Mouse (Mus musculus): Measurements from ENCODE around the gene 4930455H04Rik.

4930455H04Rik gene

GRCm38 (mm10) chr3:116967436-116967835 lies 631 bp upstream of the 4930455H04Rik start:
- DNase-seq (ENCODE audit: low spot score): no peak

- DNase-seq (ENCODE audit: low spot score): no peak
Measured at GRCm38 (mm10) chr3:116968540-116968997, 502 bp downstream of the 4930455H04Rik start, which contains the start of gene Palmd. Palmd (minus strand) TSS chr3:116968987.

DNA sequence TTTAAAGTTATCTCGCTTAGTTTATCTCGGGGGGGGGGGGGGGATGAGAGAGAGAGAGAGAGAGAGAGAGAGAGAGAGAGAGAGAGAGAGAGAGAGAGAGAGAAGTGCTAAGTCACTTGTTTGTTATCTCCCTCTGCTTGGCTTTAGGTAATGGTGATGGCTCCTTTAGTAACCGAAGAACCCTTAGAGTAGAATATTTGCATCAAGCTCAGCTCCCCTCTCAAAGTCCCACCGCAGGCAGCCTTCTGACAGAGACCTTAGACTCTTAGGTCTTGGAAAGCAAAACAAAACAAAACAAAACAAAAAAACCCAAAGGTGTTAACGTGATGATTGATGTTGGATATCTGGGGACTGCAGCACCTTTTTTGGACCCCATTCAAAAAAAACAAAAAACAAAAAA lies 936 bp downstream of the 4930455H04Rik start:
- no peak for DNase-seq (ENCODE audit: low spot score)

DNA sequence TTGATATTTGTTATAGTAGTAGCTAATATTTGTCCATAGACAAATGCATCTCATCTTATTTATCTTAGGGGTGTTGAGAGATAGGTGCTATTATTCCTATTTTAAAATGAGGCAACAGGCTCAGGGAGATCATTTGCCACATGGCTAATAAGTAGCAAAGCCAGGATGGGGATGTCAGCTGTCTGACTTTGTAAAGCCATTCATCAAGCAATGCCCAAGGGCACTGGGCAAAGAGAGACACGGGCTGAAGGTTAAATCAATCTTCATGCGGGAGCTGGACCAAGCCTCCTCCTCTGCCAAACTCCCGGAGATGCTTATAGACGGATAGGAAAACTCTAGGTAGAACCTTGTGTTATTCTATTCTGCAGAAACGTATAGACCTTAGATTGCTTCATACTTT lies 1.7 kb downstream of the 4930455H04Rik start:
- no peak for DNase-seq (ENCODE audit: low spot score)

GRCm38 (mm10) chr3:116981811-116982575 lies 13.9 kb downstream of the 4930455H04Rik start:
- DNase-seq (ENCODE audit: low spot score): no peak

GRCm38 (mm10) chr3:116985042-116985455 lies 17.0 kb downstream of the 4930455H04Rik start:
- DNase-seq (ENCODE audit: low spot score): no peak

- DNase-seq (ENCODE audit: low spot score): no peak
Measured at GRCm38 (mm10) chr3:116985741-116986140, 17.7 kb downstream of the 4930455H04Rik start.

DNA sequence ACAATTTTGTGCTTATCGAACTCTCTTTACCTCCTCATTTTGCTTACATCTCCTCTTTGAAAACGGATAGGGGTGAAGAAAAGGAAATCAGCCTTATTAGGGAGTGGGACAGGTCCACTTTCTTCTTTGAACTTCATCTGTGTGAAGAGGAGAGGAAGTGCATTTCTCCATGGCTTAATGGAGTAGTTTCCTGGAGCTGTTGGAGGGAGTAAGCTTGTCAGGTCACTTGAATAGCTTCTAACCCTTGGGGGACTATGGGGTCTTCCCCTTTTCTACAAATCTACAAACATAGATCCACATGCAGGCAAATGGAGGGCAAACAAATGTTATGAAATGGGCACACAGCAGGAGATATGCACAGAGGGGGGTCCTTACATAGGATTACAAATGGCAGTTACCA lies 18.4 kb downstream of the 4930455H04Rik start:
- no peak for DNase-seq (ENCODE audit: low spot score)

GRCm38 (mm10) chr3:116988221-116988620 lies 20.2 kb downstream of the 4930455H04Rik start:
- DNase-seq (ENCODE audit: low spot score): no peak

DNA sequence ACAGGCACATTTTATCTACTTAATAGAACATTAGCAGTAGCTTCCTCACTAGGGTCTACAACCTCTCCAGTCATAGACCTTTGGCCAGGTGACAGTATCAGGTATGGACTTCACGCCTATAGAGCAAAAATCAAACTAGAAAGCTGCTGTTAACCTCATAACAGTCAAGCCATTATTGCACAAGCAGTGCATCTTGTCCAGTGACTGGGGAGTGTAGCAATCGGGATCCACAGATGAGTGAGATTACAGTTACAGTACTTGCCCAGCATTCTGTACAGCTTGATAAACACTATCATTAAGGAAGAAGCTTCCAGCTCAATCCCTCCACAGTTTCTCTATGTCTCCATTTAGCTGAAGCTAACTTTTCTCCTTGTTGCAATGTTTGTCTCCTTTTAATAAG lies 23.1 kb downstream of the 4930455H04Rik start:
- no peak for DNase-seq (ENCODE audit: low spot score)

DNA sequence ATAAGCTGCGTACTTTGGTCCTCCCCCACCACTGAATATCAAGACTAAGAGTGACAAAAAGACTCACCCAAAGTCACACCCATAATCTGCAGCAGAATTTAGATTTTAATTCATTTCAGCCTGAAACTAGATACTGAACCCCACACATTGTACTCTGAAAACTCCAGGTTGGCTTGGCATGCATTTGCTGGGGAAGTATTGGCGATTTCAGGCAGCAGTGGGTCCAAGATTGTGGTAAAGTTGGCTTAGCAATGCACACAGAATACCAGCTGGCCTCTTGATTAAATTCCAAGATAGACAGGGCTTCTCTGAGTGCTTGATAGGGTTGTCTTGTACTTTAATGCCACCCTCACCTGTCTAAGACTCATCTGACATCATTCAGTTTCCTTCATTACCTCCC lies 24.9 kb downstream of the 4930455H04Rik start:
- no peak for DNase-seq (ENCODE audit: low spot score)

DNA sequence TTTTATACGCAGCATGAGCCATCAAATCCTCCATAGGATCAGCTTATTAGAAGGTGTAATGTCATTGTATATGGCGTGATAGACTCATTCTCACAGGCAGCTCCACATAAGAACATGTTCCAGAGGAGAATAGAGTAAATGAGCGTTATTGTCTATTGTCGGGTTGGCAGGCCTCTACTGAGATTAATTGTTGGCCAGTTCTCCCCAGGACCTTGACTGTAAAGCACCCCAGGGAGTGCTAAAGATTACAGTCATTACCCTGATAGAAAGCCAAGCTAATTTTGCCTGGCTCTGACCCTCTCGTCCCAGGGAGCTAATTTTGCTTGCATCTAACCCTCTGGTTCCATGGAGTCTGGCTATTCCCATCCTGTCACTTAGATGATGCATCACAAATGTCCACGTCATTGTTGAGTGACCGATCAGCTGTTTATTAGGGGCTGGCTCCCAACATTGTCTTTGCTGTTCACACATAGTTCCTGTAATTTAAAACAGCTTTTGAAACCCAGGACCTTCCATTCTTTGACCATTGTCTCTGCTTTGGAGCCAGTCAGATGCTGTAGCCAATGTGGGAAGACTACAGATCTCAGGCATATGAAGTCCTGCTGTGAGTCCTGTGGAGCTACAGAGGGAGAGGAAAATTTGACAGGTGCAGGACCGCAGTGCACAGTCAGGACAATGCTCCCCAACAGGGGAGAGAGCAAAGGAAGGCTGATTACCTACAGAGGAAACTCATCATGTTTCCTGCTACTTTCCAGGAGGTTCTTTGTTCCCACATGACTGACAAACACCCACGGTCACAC lies 33.8 kb downstream of the 4930455H04Rik start:
- DNase-seq (ENCODE audit: low spot score): no peak

GRCm38 (mm10) chr3:117003379-117003778 lies 35.3 kb downstream of the 4930455H04Rik start:
- no peak for DNase-seq (ENCODE audit: low spot score)

GRCm38 (mm10) chr3:117006636-117007035 lies 38.6 kb downstream of the 4930455H04Rik start:
- DNase-seq (ENCODE audit: low spot score): no peak

DNA sequence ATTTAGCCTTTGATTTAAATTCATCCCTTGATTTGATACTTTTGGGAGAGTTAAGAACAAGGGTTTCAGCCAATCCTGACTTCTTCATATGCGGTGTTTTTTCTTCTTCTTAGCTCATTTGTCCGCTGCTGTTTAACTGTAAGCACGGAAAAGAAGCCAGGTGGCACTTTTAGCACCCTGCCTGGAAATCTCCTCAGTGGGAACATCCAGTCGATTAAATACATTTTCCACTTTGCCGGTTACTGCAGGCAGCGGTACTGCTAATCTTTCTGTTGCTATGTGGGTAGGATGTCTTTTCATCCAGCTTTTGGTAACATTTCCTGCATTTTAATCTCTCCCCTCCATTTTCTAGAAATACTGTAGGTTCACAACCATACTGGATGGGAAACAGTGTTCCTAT lies 39.3 kb downstream of the 4930455H04Rik start:
- no peak for DNase-seq (ENCODE audit: low spot score)

GRCm38 (mm10) chr3:117010182-117010581 lies 42.1 kb downstream of the 4930455H04Rik start:
- no peak for DNase-seq (ENCODE audit: low spot score)

DNA sequence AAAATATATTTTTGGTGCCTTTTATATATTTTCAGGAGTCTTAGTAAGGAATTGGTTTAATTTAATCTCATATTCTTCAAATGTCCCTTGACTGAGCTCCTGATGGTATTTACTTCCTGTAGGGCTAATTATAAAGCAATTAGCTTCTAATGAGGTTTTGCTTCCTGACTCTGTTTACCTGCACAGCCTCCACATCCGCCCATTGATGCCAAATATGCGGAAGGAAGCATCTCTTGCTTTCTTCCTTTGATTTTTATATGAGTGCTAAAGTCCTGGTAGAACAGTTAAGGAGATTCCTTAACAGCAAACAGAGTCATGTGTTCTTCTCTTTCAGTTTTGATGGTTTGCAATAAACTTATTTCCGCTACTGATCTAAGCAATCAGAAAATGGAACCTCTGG lies 52.3 kb downstream of the 4930455H04Rik start:
- DNase-seq (ENCODE audit: low spot score): no peak

DNA sequence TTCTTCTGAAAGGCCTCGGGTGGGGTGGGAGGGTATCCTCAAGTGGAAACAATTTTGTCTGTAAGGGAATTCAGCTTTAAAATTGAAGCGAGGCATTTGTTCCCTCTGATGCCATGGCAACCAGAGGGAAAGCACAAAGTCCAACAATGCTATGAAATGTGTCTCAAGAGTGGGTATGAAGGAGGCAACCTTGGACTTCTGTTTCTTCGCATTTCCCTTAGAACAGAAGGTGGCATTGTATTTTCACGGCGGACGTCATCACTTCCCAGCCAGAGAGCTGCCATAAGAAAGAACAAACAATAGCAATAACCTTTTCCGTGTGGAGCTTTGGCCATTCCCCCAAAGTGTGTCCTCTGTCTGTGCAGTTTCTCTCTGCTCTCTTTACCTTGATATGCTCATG lies 53.8 kb downstream of the 4930455H04Rik start:
- DNase-seq (ENCODE audit: low spot score): no peak

GRCm38 (mm10) chr3:117024111-117024510 lies 56.0 kb downstream of the 4930455H04Rik start:
- DNase-seq (ENCODE audit: low spot score): no peak

- DNase-seq (ENCODE audit: low spot score): no peak
Measured at GRCm38 (mm10) chr3:117024557-117024956, 56.5 kb downstream of the 4930455H04Rik start.

- no peak for DNase-seq (ENCODE audit: low spot score)
Measured at GRCm38 (mm10) chr3:117025421-117025820, 57.4 kb downstream of the 4930455H04Rik start.

All from c-Kit-positive CD71-positive TER-119-positive erythroid progenitor cells, embryonic 14.5 days (primary cell).